9 mouse cellular contexts compared by ENCODE assay signal in the genomic region with DNA sequence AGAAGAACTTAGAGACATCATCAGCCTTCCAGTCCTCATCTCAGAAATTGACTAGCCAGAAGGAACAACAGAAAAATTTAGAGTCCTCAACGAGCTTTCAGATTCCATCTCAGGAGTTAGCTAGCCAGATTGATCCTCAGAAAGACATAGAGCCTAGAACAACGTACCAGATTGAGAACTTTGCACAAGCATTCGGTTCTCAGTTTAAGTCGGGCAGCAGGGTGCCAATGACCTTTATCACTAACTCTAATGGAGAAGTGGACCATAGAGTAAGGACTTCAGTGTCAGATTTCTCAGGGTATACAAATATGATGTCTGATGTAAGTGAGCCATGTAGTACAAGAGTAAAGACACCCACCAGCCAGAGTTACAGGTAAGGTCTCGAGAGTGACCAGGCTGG. TPM values are rescaled to one million over a fixed set of nuclear protein-coding genes. Genes with fewer than 3 reads are reported as not detected.
A peak's percentile ranks its signal among the peaks of the same experiment; 100 is the strongest.
DNase-seq lines count a peak whose midpoint lies in the region; ATAC-seq and TF ChIP-seq lines count a peak whose summit lies in the region.
"Had no signal": no experiment of that assay in that cellular context is flagged by ENCODE, and none has a peak within 500 bp of the region (broad histone marks: within the 10 kb centered on the region; RNA-seq: fewer than 3 reads in every experiment).

No protein-coding gene starts in this region.

- H3K4me1 ChIP-seq in lung, embryonic 14.5 days (ENCODE audit: insufficient read depth) = peaks cover 14% of the 10 kb centered on the region
- peaks cover 38% of the 10 kb centered on the region for H3K4me1 ChIP-seq in forebrain, embryonic 15.5 days
- H3K4me1 ChIP-seq in liver, embryonic 11.5 days (replicated peaks; ENCODE audit: control insufficient read depth, insufficient read depth, low read length) = peaks cover 27% of the 10 kb centered on the region
- H3K4me1 ChIP-seq in stomach, embryonic 15.5 days = peaks cover 13% of the 10 kb centered on the region
- peaks cover 18% of the 10 kb centered on the region; the same call in 1 of the 2 replicates for H3K4me1 ChIP-seq in kidney, adult 2 months (ENCODE audit: control insufficient read depth, insufficient read depth, low read length)

- H3K4me3 ChIP-seq in lung, embryonic 14.5 days (ENCODE audit: low read depth, low read length) = peak overlapping the region; percentile 14; the same call in 1 of the 2 replicates
- H3K4me3 ChIP-seq in forebrain, embryonic 15.5 days = 0 out of 2 replicates have a peak overlapping the region, but pooled peaks have one; percentile 0
- peak overlapping the region; percentile 27 for H3K4me3 ChIP-seq in liver, embryonic 11.5 days (ENCODE audit: low read depth, low read length)
- no peak overlapping the region for H3K4me3 ChIP-seq in stomach, embryonic 15.5 days (replicated peaks)
- H3K4me3 ChIP-seq in kidney, adult 2 months (ENCODE audit: insufficient read depth, low read depth, low read length) = no peak overlapping the region

- peak overlapping the region; percentile 84 for H3K4me2 ChIP-seq in lung, embryonic 14.5 days
- peak overlapping the region; percentile 21 for H3K4me2 ChIP-seq in forebrain, embryonic 15.5 days (replicated peaks)
- H3K4me2 ChIP-seq in liver, embryonic 11.5 days = peak overlapping the region; percentile 79
- peak overlapping the region; percentile 24; the same call in 1 of the 2 replicates for H3K4me2 ChIP-seq in stomach, embryonic 15.5 days

- DNase-seq in lung, embryonic 14.5 days = no peak
- no peak for DNase-seq in lung, postnatal 25 days (ENCODE audit: low spot score)
- DNase-seq in liver, embryonic 11.5 days (ENCODE audit: low spot score) = no peak
- DNase-seq in adrenal gland, postnatal 14 days = no peak
- no peak for DNase-seq in kidney, adult 2 months
- DNase-seq: cerebellum, adult 9-10 months; lung, postnatal 14 days had no signal

- H3K9me3 ChIP-seq in lung, embryonic 14.5 days (ENCODE audit: low read depth, low read length) = no peaks in the 10 kb centered on the region
- no peaks in the 10 kb centered on the region for H3K9me3 ChIP-seq in forebrain, embryonic 15.5 days
- H3K9me3 ChIP-seq in liver, embryonic 11.5 days (ENCODE audit: control insufficient read depth, low read length) = no peaks in the 10 kb centered on the region
- no peaks in the 10 kb centered on the region for H3K9me3 ChIP-seq in stomach, embryonic 15.5 days

- ATAC-seq in lung, embryonic 14.5 days (ENCODE audit: insufficient read depth) = no peak
- no peak for ATAC-seq in forebrain, embryonic 15.5 days (replicated peaks)
- no peak for ATAC-seq in liver, embryonic 11.5 days (replicated peaks; ENCODE audit: low FRiP score)
- no peak for ATAC-seq in stomach, embryonic 15.5 days (ENCODE audit: insufficient read depth, low FRiP score, low read depth)

- no peaks in the 10 kb centered on the region for H3K27me3 ChIP-seq in lung, embryonic 14.5 days (ENCODE audit: insufficient read depth, low read length)
- no peaks in the 10 kb centered on the region for H3K27me3 ChIP-seq in forebrain, embryonic 15.5 days
- H3K27me3 ChIP-seq in liver, embryonic 11.5 days (replicated peaks; ENCODE audit: control insufficient read depth, insufficient read depth, low read length) = no peaks in the 10 kb centered on the region
- H3K27me3 ChIP-seq in stomach, embryonic 15.5 days (replicated peaks) = no peaks in the 10 kb centered on the region
- H3K27me3 ChIP-seq in kidney, adult 2 months (replicated peaks; ENCODE audit: control insufficient read depth, insufficient read depth, low read length) = no peaks in the 10 kb centered on the region

- H3K36me3 ChIP-seq in lung, embryonic 14.5 days (ENCODE audit: insufficient read depth) = peaks cover 33% of the 10 kb centered on the region
- peaks cover 23% of the 10 kb centered on the region for H3K36me3 ChIP-seq in forebrain, embryonic 15.5 days
- H3K36me3 ChIP-seq in liver, embryonic 11.5 days (ENCODE audit: control insufficient read depth, insufficient read depth, low read length) = peaks cover 17% of the 10 kb centered on the region
- no peaks in the 10 kb centered on the region for H3K36me3 ChIP-seq in stomach, embryonic 15.5 days
- peaks cover 3% of the 10 kb centered on the region; the same call in 1 of the 2 replicates for H3K36me3 ChIP-seq in kidney, adult 2 months (ENCODE audit: control insufficient read depth, insufficient read depth, low read length)

- no peak for TF ChIP-seq CTCF in lung, embryonic 14.5 days (IDR thresholded peaks at IDR 0.05; ENCODE audit: low read depth)
- no peak for TF ChIP-seq CTCF in kidney, adult 2 months (conservative IDR thresholded peaks at IDR 0.05; ENCODE audit: insufficient read depth, insufficient read length, low read depth, low read length)

- H3K9ac ChIP-seq in lung, embryonic 14.5 days = no peak overlapping the region
- H3K9ac ChIP-seq in forebrain, embryonic 15.5 days (replicated peaks) = no peak overlapping the region
- no peak overlapping the region for H3K9ac ChIP-seq in liver, embryonic 11.5 days (ENCODE audit: low read depth, low read length)
- no peak overlapping the region for H3K9ac ChIP-seq in stomach, embryonic 15.5 days

- no peak for TF ChIP-seq POLR2A in kidney, adult 2 months (IDR thresholded peaks at IDR 0.05; ENCODE audit: low read depth, low read length)

- no peak overlapping the region for H3K27ac ChIP-seq in lung, embryonic 14.5 days (ENCODE audit: low read depth)
- no peak overlapping the region for H3K27ac ChIP-seq in forebrain, embryonic 15.5 days (replicated peaks)
- H3K27ac ChIP-seq in liver, embryonic 11.5 days (ENCODE audit: low read depth, low read length) = no peak overlapping the region
- H3K27ac ChIP-seq in stomach, embryonic 15.5 days = no peak overlapping the region
- no peak overlapping the region for H3K27ac ChIP-seq in kidney, adult 2 months (ENCODE audit: insufficient read depth, low read depth, low read length)

- 72% methylated on average over 5 of the region's 5 CpGs for WGBS in lung, embryonic 14.5 days
- 87% methylated on average over 5 of the region's 5 CpGs for WGBS in forebrain, embryonic 15.5 days
- 78% methylated on average over 5 of the region's 5 CpGs for WGBS in liver, embryonic 11.5 days
- WGBS in stomach, embryonic 15.5 days = 79% methylated on average over 5 of the region's 5 CpGs
- WGBS in kidney, adult 2 months = 58% methylated on average over 5 of the region's 5 CpGs

RNA-seq across cellular contexts. Expression of gene Zfp281, which starts 2.9 kb away (rescaled TPM):
- 26.7 and 27.5 TPM in 2 replicates for polyA plus RNA-seq in lung, embryonic 14.5 days (2014; fragmentation: Nextera tagmentation; extraction: Ambion mirVana)
- polyA plus RNA-seq in forebrain, embryonic 15.5 days (2015; fragmentation: Nextera tagmentation; extraction: Ambion mirVana) = 27.9 and 29.2 TPM in 2 replicates
- 19.3 and 21.3 TPM in 2 replicates for polyA plus RNA-seq in liver, embryonic 11.5 days (2014; fragmentation: Nextera tagmentation; extraction: Ambion mirVana)
- polyA plus RNA-seq in stomach, embryonic 15.5 days (2015; fragmentation: Nextera tagmentation; extraction: Ambion mirVana) = 16.0 and 16.7 TPM in 2 replicates
- total RNA-seq in adrenal gland, postnatal 14 days (2021) = 16.3 and 16.9 TPM in 2 replicates
- polyA plus RNA-seq in kidney, adult 2 months (2012; rRNA removed) = 1.8 and 2.3 TPM in 2 replicates

Comparison
In these comparisons a context has a peak if more than half of its experiments do, and no peak if none do; other contexts are left out.
1. H3K4me2 ChIP-seq: peak in every context shown above with its lines; median percentile 84 in lung, embryonic 14.5 days; 79 in liver, embryonic 11.5 days; 24 in stomach, embryonic 15.5 days; 21 in forebrain, embryonic 15.5 days.
2. H3K4me3 ChIP-seq: peak in lung, embryonic 14.5 days (single experiment), forebrain, embryonic 15.5 days (single experiment) and liver, embryonic 11.5 days (single experiment); none in stomach, embryonic 15.5 days (single experiment) and kidney, adult 2 months (single experiment).